Mouse (Mus musculus): ENCODE results near the gene Ahnak2. TPM values are rescaled to one million over a fixed set of nuclear protein-coding genes. Genes with fewer than 3 reads are reported as not detected.

Gene Ahnak2
- polyA plus RNA-seq, 1 experiment from 2014 or later: 3.1 TPM

- Histone ChIP-seq H3K27me3 (ENCODE audit: control insufficient read depth, insufficient read depth, low read length) (no peaks in the 10 kb centered on the region), H3K9me3 (ENCODE audit: control insufficient read depth, low read length) (peaks cover 5% of the 10 kb centered on the region), H3K4me3 (ENCODE audit: control insufficient read depth in 1 of 2, insufficient read depth in 1 of 2, low read depth in 1 of 2, low read length in 2 of 2) (no peak overlapping the region), H3K36me3 (ENCODE audit: control insufficient read depth, insufficient read depth, low read length) (no peaks in the 10 kb centered on the region), H3K4me2 (ENCODE audit: low read length) (no peak overlapping the region), H3K4me1 (ENCODE audit: control insufficient read depth in 2 of 2, insufficient read depth in 2 of 2, low read length in 2 of 2) (peaks cover 4 to 8% of the 10 kb centered on the region in 2 experiments; a peak in 1 of 4 replicates), H3K27ac (replicated peaks in 1 of 2; ENCODE audit: control insufficient read depth in 1 of 2, insufficient read depth in 1 of 2, low read depth in 2 of 2, low read length in 2 of 2) (no peak overlapping the region), H3K9ac (ENCODE audit: low read length) (no peak overlapping the region)
- WGBS: 89% methylated on average over 14 of the region's 14 CpGs
- no peak for ATAC-seq (ENCODE audit: insufficient number of reproducible peaks, insufficient read depth, low FRiP score, low read depth)
Observed at GRCm38 (mm10) chr12:112772306-112772705, 30.2 kb downstream of the Ahnak2 start.

GRCm38 (mm10) chr12:112770396-112770795 lies 32.1 kb downstream of the Ahnak2 start:
- Histone ChIP-seq H3K9me3 (ENCODE audit: control insufficient read depth, low read length) (peaks cover 1% of the 10 kb centered on the region), H3K4me3 (ENCODE audit: control insufficient read depth in 1 of 2, insufficient read depth in 1 of 2, low read depth in 1 of 2, low read length in 2 of 2) (no peak overlapping the region), H3K4me2 (ENCODE audit: low read length) (no peak overlapping the region), H3K27me3 (ENCODE audit: control insufficient read depth, insufficient read depth, low read length) (no peaks in the 10 kb centered on the region), H3K9ac (ENCODE audit: low read length) (no peak overlapping the region), H3K4me1 (ENCODE audit: control insufficient read depth in 2 of 2, insufficient read depth in 2 of 2, low read length in 2 of 2) (peaks cover 4 to 8% of the 10 kb centered on the region in 2 experiments; a peak in 1 of 4 replicates), H3K27ac (replicated peaks in 1 of 2; ENCODE audit: control insufficient read depth in 1 of 2, insufficient read depth in 1 of 2, low read depth in 2 of 2, low read length in 2 of 2) (no peak overlapping the region), H3K36me3 (ENCODE audit: control insufficient read depth, insufficient read depth, low read length) (no peaks in the 10 kb centered on the region)
- WGBS: 70% methylated on average over 4 of the region's 4 CpGs
- ATAC-seq (ENCODE audit: insufficient number of reproducible peaks, insufficient read depth, low FRiP score, low read depth): no peak

- no peak overlapping the region for H3K9ac ChIP-seq (ENCODE audit: low read length)
- peaks cover 4 to 8% of the 10 kb centered on the region in 2 experiments; a peak in 1 of 4 replicates for H3K4me1 ChIP-seq (ENCODE audit: control insufficient read depth in 2 of 2, insufficient read depth in 2 of 2, low read length in 2 of 2)
- no peak overlapping the region for H3K4me3 ChIP-seq (ENCODE audit: control insufficient read depth in 1 of 2, insufficient read depth in 1 of 2, low read depth in 1 of 2, low read length in 2 of 2)
- ATAC-seq (ENCODE audit: insufficient number of reproducible peaks, insufficient read depth, low FRiP score, low read depth): no peak
- H3K9me3 ChIP-seq (ENCODE audit: control insufficient read depth, low read length): no peaks in the 10 kb centered on the region
- 66% methylated on average over 2 of the region's 2 CpGs for WGBS
- H3K4me2 ChIP-seq (ENCODE audit: low read length): no peak overlapping the region
- no peaks in the 10 kb centered on the region for H3K36me3 ChIP-seq (ENCODE audit: control insufficient read depth, insufficient read depth, low read length)
- H3K27me3 ChIP-seq (ENCODE audit: control insufficient read depth, insufficient read depth, low read length): no peaks in the 10 kb centered on the region
- H3K27ac ChIP-seq (replicated peaks in 1 of 2; ENCODE audit: control insufficient read depth in 1 of 2, insufficient read depth in 1 of 2, low read depth in 2 of 2, low read length in 2 of 2): no peak overlapping the region
Observed at GRCm38 (mm10) chr12:112769751-112770150, 32.7 kb downstream of the Ahnak2 start.

GRCm38 (mm10) chr12:112769031-112769430 lies 33.4 kb downstream of the Ahnak2 start:
- Histone ChIP-seq H3K4me2 (ENCODE audit: low read length) (no peak overlapping the region), H3K27ac (replicated peaks in 1 of 2; ENCODE audit: control insufficient read depth in 1 of 2, insufficient read depth in 1 of 2, low read depth in 2 of 2, low read length in 2 of 2) (no peak overlapping the region), H3K36me3 (ENCODE audit: control insufficient read depth, insufficient read depth, low read length) (no peaks in the 10 kb centered on the region), H3K9ac (ENCODE audit: low read length) (no peak overlapping the region), H3K4me3 (ENCODE audit: control insufficient read depth in 1 of 2, insufficient read depth in 1 of 2, low read depth in 1 of 2, low read length in 2 of 2) (no peak overlapping the region), H3K27me3 (ENCODE audit: control insufficient read depth, insufficient read depth, low read length) (no peaks in the 10 kb centered on the region), H3K9me3 (ENCODE audit: control insufficient read depth, low read length) (no peaks in the 10 kb centered on the region), H3K4me1 (ENCODE audit: control insufficient read depth in 2 of 2, insufficient read depth in 2 of 2, low read length in 2 of 2) (peaks cover 4 to 8% of the 10 kb centered on the region in 2 experiments; a peak in 1 of 4 replicates)
- WGBS: 76% methylated on average over 6 of the region's 6 CpGs
- ATAC-seq (ENCODE audit: insufficient number of reproducible peaks, insufficient read depth, low FRiP score, low read depth): no peak

GRCm38 (mm10) chr12:112768166-112768565 lies 34.3 kb downstream of the Ahnak2 start:
- Histone ChIP-seq H3K4me3 (ENCODE audit: control insufficient read depth in 1 of 2, insufficient read depth in 1 of 2, low read depth in 1 of 2, low read length in 2 of 2) (no peak overlapping the region), H3K9ac (ENCODE audit: low read length) (no peak overlapping the region), H3K4me2 (ENCODE audit: low read length) (no peak overlapping the region), H3K27me3 (ENCODE audit: control insufficient read depth, insufficient read depth, low read length) (no peaks in the 10 kb centered on the region), H3K27ac (replicated peaks in 1 of 2; ENCODE audit: control insufficient read depth in 1 of 2, insufficient read depth in 1 of 2, low read depth in 2 of 2, low read length in 2 of 2) (no peak overlapping the region), H3K9me3 (ENCODE audit: control insufficient read depth, low read length) (no peaks in the 10 kb centered on the region), H3K36me3 (ENCODE audit: control insufficient read depth, insufficient read depth, low read length) (no peaks in the 10 kb centered on the region), H3K4me1 (ENCODE audit: control insufficient read depth in 2 of 2, insufficient read depth in 2 of 2, low read length in 2 of 2) (peaks cover 1 to 3% of the 10 kb centered on the region in 2 experiments; a peak in 1 of 4 replicates)
- WGBS: 76% methylated on average over 8 of the region's 8 CpGs
- no peak for ATAC-seq (ENCODE audit: insufficient number of reproducible peaks, insufficient read depth, low FRiP score, low read depth)

GRCm38 (mm10) chr12:112767036-112767890 lies 35.2 kb downstream of the Ahnak2 start:
- no peaks in the 10 kb centered on the region for H3K9me3 ChIP-seq (ENCODE audit: control insufficient read depth, low read length)

GRCm38 (mm10) chr12:112766586-112766985 lies 35.9 kb downstream of the Ahnak2 start:
- Histone ChIP-seq H3K4me2 (ENCODE audit: low read length) (no peak overlapping the region), H3K27me3 (ENCODE audit: control insufficient read depth, insufficient read depth, low read length) (no peaks in the 10 kb centered on the region), H3K27ac (replicated peaks in 1 of 2; ENCODE audit: control insufficient read depth in 1 of 2, insufficient read depth in 1 of 2, low read depth in 2 of 2, low read length in 2 of 2) (no peak overlapping the region), H3K4me1 (ENCODE audit: control insufficient read depth in 2 of 2, insufficient read depth in 2 of 2, low read length in 2 of 2) (no peaks in the 10 kb centered on the region; a peak in 1 of 4 replicates), H3K9ac (ENCODE audit: low read length) (no peak overlapping the region), H3K36me3 (ENCODE audit: control insufficient read depth, insufficient read depth, low read length) (no peaks in the 10 kb centered on the region), H3K4me3 (ENCODE audit: control insufficient read depth in 1 of 2, insufficient read depth in 1 of 2, low read depth in 1 of 2, low read length in 2 of 2) (no peak overlapping the region), H3K9me3 (ENCODE audit: control insufficient read depth, low read length) (no peaks in the 10 kb centered on the region)
- 90% methylated on average over 7 of the region's 7 CpGs for WGBS
- no peak for ATAC-seq (ENCODE audit: insufficient number of reproducible peaks, insufficient read depth, low FRiP score, low read depth)

More at GRCm38 (mm10) chr12:112767036-112767890, 35.2 kb downstream of the Ahnak2 start:
- Histone ChIP-seq H3K4me3 (ENCODE audit: control insufficient read depth in 1 of 2, insufficient read depth in 1 of 2, low read depth in 1 of 2, low read length in 2 of 2) (no peak overlapping the region), H3K27ac (replicated peaks in 1 of 2; ENCODE audit: control insufficient read depth in 1 of 2, insufficient read depth in 1 of 2, low read depth in 2 of 2, low read length in 2 of 2) (no peak overlapping the region), H3K36me3 (ENCODE audit: control insufficient read depth, insufficient read depth, low read length) (no peaks in the 10 kb centered on the region), H3K4me2 (ENCODE audit: low read length) (no peak overlapping the region), H3K27me3 (ENCODE audit: control insufficient read depth, insufficient read depth, low read length) (no peaks in the 10 kb centered on the region), H3K4me1 (ENCODE audit: control insufficient read depth in 2 of 2, insufficient read depth in 2 of 2, low read length in 2 of 2) (no peaks in the 10 kb centered on the region; a peak in 1 of 4 replicates), H3K9ac (ENCODE audit: low read length) (no peak overlapping the region)
- WGBS: 89% methylated on average over 16 of the region's 16 CpGs
- no peak for ATAC-seq (ENCODE audit: insufficient number of reproducible peaks, insufficient read depth, low FRiP score, low read depth)
